Mouse (Mus musculus): ENCODE measurements around the gene Klk1b27.
"Not testable (repeated sequence)": the region's sequence is repeated elsewhere in the genome, so short reads cannot be mapped to it uniquely, and the experiment has no call there.

The Klk1b27 gene

DNA sequence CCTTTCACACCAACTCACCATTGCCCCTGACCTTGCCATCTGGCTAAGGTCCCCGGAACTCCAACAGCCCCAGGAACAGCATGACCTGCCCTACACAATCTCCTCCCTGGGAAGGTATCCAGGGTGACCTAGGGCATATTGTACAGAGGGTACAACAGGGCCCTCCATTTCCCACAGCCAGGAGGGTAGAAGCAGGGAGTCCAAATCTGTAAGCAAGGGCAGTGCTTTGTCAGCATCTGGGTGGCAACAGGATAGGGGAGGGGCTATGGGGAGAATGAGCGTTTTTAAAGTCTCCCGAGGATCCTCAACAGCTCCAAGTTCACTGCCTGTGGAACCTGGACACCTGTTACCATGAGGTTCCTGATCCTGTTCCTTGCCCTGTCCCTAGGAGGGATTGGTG lies at the start of gene Klk1b27:
Gene Klk1b27 (plus strand): TSS at position 301 of the 400 bp plus-strand sequence.
- not testable (repeated sequence) for DNase-seq (ENCODE audit: low spot score)

DNA sequence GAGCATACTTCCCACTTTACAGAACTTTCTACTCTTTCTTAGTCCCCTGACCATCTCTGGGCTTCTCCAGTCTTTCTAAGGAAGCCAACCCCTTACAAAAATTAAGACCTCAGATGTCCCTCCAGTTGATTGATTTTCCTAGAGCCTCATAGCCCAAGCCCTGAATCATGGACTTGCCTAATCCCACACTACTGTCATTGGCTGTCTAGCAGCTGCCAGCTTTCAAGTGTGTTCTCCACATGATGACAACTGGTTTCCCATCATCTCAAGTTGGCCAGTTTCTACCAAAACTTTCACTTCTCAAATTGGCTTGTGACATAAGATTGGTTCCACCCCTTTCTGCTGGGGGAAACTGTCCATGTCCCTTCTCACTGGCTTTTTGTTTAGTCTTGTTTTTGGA lies 47.2 kb upstream of the Klk1b27 start:
- DNase-seq (ENCODE audit: low spot score): no peak

DNA sequence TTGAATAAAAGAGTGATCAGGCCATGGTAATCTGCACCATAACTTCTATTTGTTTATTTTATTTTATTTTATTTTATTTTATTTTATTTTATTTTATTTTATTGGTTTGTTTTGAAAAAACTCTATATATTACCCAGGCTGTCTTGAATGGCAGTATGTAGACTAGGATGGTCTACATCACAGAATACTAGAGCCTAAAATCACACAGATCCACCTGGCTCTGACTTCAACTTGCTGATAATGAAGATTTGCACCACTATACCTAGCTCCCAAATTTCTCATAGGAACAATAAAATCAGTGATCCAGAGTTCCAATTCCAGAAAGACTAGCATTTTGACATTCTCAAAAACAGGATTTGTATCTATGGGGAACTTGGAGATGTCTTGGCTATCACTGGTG lies 40.2 kb upstream of the Klk1b27 start, which contains the start of gene Klk1b26:
Gene Klk1b26 (plus strand): TSS at position 301 of the 400 bp plus-strand sequence.
- DNase-seq (ENCODE audit: low spot score): not testable (repeated sequence)

DNA sequence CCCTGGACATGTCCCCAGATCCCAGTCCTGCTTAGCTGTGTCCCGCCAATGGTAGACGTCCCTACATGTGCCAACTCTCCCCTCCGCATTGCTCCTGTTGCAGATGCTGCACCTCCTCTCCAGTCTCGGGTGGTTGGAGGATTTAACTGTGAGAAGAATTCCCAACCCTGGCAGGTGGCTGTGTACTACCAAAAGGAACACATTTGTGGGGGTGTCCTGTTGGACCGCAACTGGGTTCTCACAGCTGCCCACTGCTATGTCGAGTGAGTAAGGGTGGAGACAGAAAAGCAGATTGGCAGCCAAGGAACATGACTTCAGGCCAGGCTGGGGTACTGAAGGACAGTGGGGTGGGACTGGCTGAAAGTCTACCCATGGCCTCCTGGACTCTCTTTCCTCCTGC lies 37.4 kb upstream of the Klk1b27 start:
- DNase-seq (ENCODE audit: low spot score): not testable (repeated sequence)

DNA sequence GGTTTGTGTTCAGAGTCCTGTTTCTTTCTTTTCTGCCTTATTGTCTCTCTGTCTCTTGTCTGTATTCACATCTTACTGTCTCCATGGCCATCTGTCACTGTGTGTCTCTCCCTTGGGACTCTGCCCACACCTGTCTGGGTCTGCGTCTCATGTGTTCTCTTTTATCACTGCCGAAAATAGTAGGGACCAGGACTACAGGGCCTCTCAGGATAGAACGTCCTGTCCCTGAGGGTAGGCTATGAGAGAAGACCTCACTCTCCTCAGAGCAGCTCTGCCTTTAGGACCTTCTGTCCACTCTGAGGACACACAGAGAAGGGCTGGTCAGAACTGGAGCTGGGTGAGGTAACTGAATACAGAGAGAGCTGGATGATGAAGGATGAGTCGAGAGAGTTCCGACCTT lies 37.0 kb upstream of the Klk1b27 start:
- no peak for DNase-seq (ENCODE audit: low spot score)

DNA sequence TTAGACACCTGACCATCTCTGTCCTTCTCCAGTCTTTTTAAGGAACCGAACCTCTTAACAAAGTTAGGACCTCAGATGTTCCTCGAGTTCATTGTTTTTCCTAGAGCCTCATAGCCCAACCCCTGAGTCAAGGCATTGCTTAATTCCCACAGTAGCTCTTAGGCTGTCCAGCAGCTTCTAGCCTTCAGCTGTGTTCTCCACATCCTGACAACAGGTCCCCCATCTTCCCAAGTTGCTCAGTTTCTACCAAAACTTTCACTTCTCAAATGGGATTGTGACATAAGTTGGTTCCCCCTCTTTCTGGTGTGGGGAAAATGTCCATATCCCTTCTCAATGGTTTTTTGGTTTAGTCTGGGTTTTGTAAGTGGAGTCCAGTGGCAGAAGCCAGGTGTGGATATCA lies 20.0 kb downstream of the Klk1b27 start:
- DNase-seq (ENCODE audit: low spot score): no peak

DNA sequence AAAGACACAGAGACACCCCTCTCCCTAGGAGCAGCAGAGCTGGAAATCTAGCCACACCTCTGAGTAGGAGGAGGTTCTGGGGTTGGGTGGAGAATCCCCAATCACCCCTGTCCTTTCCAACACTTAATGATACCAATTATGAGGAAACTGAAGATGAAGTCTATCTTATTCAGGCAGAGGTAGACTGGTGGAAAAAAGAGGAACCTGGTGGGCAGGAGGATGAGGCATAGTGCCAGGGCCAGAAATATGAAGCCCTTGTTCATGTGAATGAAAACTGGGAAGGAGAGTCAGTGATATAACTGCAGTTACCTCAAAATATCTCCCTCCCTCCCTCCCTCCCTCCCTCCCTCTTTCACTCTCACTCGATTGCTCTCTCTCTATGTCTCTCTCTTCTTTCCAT lies 25.6 kb downstream of the Klk1b27 start:
- DNase-seq (ENCODE audit: low spot score): no peak

DNA sequence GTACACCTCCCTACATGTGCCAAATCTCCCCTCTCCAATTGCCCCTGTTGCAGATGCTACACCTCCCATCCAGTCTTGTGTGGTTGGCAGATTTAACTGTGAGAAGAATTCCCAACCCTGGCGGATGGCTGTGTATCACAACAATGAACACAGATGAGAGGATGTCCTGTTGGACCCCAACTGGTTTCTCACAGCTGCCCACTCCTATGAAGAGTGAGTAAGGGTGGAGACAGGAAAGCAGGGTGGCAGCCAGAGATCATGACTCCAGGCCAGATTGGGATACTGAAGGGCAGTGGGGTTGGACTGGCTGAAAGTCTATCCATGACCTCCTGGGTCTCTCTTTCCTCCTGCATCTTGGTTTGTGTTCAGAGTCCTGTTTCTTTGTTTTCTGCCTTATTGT lies 44.0 kb downstream of the Klk1b27 start:
- no peak for DNase-seq (ENCODE audit: low spot score)

DNA sequence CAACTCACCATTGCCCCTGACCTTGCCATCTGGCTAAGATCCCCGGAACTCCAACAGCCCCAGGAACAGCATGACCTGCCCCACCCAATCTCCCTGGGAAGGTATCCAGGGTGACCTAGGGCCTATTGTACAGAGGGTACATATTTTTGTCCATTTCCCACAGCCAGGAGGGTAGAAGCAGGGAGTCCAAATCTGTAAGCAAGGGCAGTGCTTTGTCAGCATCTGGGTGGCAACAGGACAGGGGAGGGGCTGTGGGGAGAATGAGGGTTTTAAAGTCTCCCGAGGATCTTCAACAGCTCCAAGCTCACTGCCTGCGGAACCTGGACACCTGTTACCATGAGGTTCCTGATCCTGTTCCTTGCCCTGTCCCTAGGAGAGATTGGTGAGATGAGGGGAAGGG lies 49.9 kb downstream of the Klk1b27 start, which contains the start of gene Klk1b21:
Gene Klk1b21 (plus strand): TSS at position 301 of the 400 bp plus-strand sequence.
- not testable (repeated sequence) for DNase-seq (ENCODE audit: low spot score)
